Mouse (Mus musculus): ENCODE results near the gene Gipc3. TPM values are rescaled to one million over a fixed set of nuclear protein-coding genes. Genes with fewer than 3 reads are reported as not detected.

The Gipc3 gene
- polyA plus RNA-seq, 1 experiment, result not detected

GRCm38 (mm10) chr10:81378553-81379182 is 35.6 kb upstream of the Gipc3 start:
- Histone ChIP-seq H3K27ac (replicated peaks; ENCODE audit: low read depth, low read length) (no peak overlapping the region), H3K4me3 (ENCODE audit: insufficient read depth, low read depth, low read length) (peak overlapping the region; percentile 56), H3K4me1 (ENCODE audit: control insufficient read depth, insufficient read depth, insufficient read length, low read length) (peaks cover 15% of the 10 kb centered on the region)

- H3K4me3 ChIP-seq (ENCODE audit: insufficient read depth, low read depth, low read length), result peak within 1 kb of the TSS; percentile 70
- peak within 1 kb of the TSS; percentile 24; the same call in 1 of the 2 replicates for H3K27ac ChIP-seq (replicated peaks; ENCODE audit: low read depth, low read length)
- H3K4me1 ChIP-seq (ENCODE audit: control insufficient read depth, insufficient read depth, insufficient read length, low read length), result peaks cover 15% of the 10 kb centered on the region
Observed at GRCm38 (mm10) chr10:81377793-81378552, 34.9 kb upstream of the Gipc3 start, which contains the start of gene Fzr1. Gene Fzr1, minus strand, starts transcription at chr10:81378516.

GRCm38 (mm10) chr10:81377362-81377664 is 34.2 kb upstream of the Gipc3 start:
- Histone ChIP-seq H3K4me3 (ENCODE audit: insufficient read depth, low read depth, low read length) (peak overlapping the region; percentile 70), H3K4me1 (ENCODE audit: control insufficient read depth, insufficient read depth, insufficient read length, low read length) (peaks cover 15% of the 10 kb centered on the region), H3K27ac (replicated peaks; ENCODE audit: low read depth, low read length) (no peak overlapping the region)

GRCm38 (mm10) chr10:81376561-81377361 is 33.7 kb upstream of the Gipc3 start:
- no peak overlapping the region for H3K27ac ChIP-seq (replicated peaks; ENCODE audit: low read depth, low read length)
- H3K4me3 ChIP-seq (ENCODE audit: insufficient read depth, low read depth, low read length), result peak overlapping the region; percentile 70
- peaks cover 15% of the 10 kb centered on the region for H3K4me1 ChIP-seq (ENCODE audit: control insufficient read depth, insufficient read depth, insufficient read length, low read length)

- Histone ChIP-seq H3K27ac (replicated peaks; ENCODE audit: low read depth, low read length) (no peak overlapping the region), H3K4me3 (ENCODE audit: insufficient read depth, low read depth, low read length) (no peak overlapping the region), H3K4me1 (ENCODE audit: control insufficient read depth, insufficient read depth, insufficient read length, low read length) (peaks cover 15% of the 10 kb centered on the region)
Observed at GRCm38 (mm10) chr10:81375322-81375721, 32.3 kb upstream of the Gipc3 start.

- Histone ChIP-seq H3K27ac (replicated peaks; ENCODE audit: low read depth, low read length) (no peak overlapping the region), H3K4me3 (ENCODE audit: insufficient read depth, low read depth, low read length) (no peak overlapping the region), H3K4me1 (ENCODE audit: control insufficient read depth, insufficient read depth, insufficient read length, low read length) (peaks cover 7% of the 10 kb centered on the region; the same call in 1 of the 2 replicates)
Observed at GRCm38 (mm10) chr10:81367207-81367495, 24.1 kb upstream of the Gipc3 start.

- Histone ChIP-seq H3K27ac (replicated peaks; ENCODE audit: low read depth, low read length) (no peak overlapping the region), H3K4me1 (ENCODE audit: control insufficient read depth, insufficient read depth, insufficient read length, low read length) (peaks cover 7% of the 10 kb centered on the region; the same call in 1 of the 2 replicates), H3K4me3 (ENCODE audit: insufficient read depth, low read depth, low read length) (no peak overlapping the region)
Observed at GRCm38 (mm10) chr10:81366477-81367206, 23.6 kb upstream of the Gipc3 start.

GRCm38 (mm10) chr10:81365672-81366476 is 22.8 kb upstream of the Gipc3 start, which contains the start of gene 4930404N11Rik:
Gene 4930404N11Rik, minus strand, starts transcription at chr10:81365816.
- no peak within 1 kb of the TSS for H3K4me3 ChIP-seq (ENCODE audit: insufficient read depth, low read depth, low read length)
- peaks cover 7% of the 10 kb centered on the region; the same call in 1 of the 2 replicates for H3K4me1 ChIP-seq (ENCODE audit: control insufficient read depth, insufficient read depth, insufficient read length, low read length)
- no peak within 1 kb of the TSS for H3K27ac ChIP-seq (replicated peaks; ENCODE audit: low read depth, low read length)

GRCm38 (mm10) chr10:81365073-81365472 is 22.0 kb upstream of the Gipc3 start:
- Histone ChIP-seq H3K27ac (replicated peaks; ENCODE audit: low read depth, low read length) (no peak overlapping the region), H3K4me1 (ENCODE audit: control insufficient read depth, insufficient read depth, insufficient read length, low read length) (peaks cover 7% of the 10 kb centered on the region; the same call in 1 of the 2 replicates), H3K4me3 (ENCODE audit: insufficient read depth, low read depth, low read length) (no peak overlapping the region)

- Histone ChIP-seq H3K4me1 (ENCODE audit: control insufficient read depth, insufficient read depth, insufficient read length, low read length) (peaks cover 7% of the 10 kb centered on the region; the same call in 1 of the 2 replicates), H3K27ac (replicated peaks; ENCODE audit: low read depth, low read length) (no peak overlapping the region), H3K4me3 (ENCODE audit: insufficient read depth, low read depth, low read length) (no peak overlapping the region)
Observed at GRCm38 (mm10) chr10:81364666-81365065, 21.6 kb upstream of the Gipc3 start.

GRCm38 (mm10) chr10:81363436-81364346 is 20.6 kb upstream of the Gipc3 start:
- Histone ChIP-seq H3K4me3 (ENCODE audit: insufficient read depth, low read depth, low read length) (no peak overlapping the region), H3K4me1 (ENCODE audit: control insufficient read depth, insufficient read depth, insufficient read length, low read length) (peaks cover 9% of the 10 kb centered on the region), H3K27ac (replicated peaks; ENCODE audit: low read depth, low read length) (no peak overlapping the region)

- no peak overlapping the region for H3K4me3 ChIP-seq (ENCODE audit: insufficient read depth, low read depth, low read length)
- no peak overlapping the region for H3K27ac ChIP-seq (replicated peaks; ENCODE audit: low read depth, low read length)
- H3K4me1 ChIP-seq (ENCODE audit: control insufficient read depth, insufficient read depth, insufficient read length, low read length), result peaks cover 11% of the 10 kb centered on the region
Observed at GRCm38 (mm10) chr10:81362336-81362949, 19.4 kb upstream of the Gipc3 start.

GRCm38 (mm10) chr10:81360721-81361120 is 17.7 kb upstream of the Gipc3 start:
- Histone ChIP-seq H3K27ac (replicated peaks; ENCODE audit: low read depth, low read length) (no peak overlapping the region), H3K4me1 (ENCODE audit: control insufficient read depth, insufficient read depth, insufficient read length, low read length) (peaks cover 16% of the 10 kb centered on the region)

More at GRCm38 (mm10) chr10:81360721-81361120, 17.7 kb upstream of the Gipc3 start:
- no peak overlapping the region for H3K4me3 ChIP-seq (ENCODE audit: insufficient read depth, low read depth, low read length)
